Mouse (Mus musculus) E14TG2a.4 (cell line): Measurements from ENCODE around the gene Gcnt4.

Experiments used
- CTCF ChIP-seq: conservative IDR thresholded peaks from 2 replicates; pipeline ENCODE4 v1.5.1; 2014; ENCODE audit warnings: low read length
- POU5F1 ChIP-seq: IDR thresholded peaks from 2 replicates; pipeline ENCODE4 v1.6.1; 2014; ENCODE audit warnings: low read length, borderline replicate concordance

GRCm38 (mm10) chr13:96895144-96895543 is 29.3 kb upstream of the Gcnt4 start:
- no peak for TF ChIP-seq CTCF
- no peak for TF ChIP-seq POU5F1
